Mouse (Mus musculus): ENCODE measurements at regions not wholly inside any gene's neighbourhood (a gene's known extent, or its start where the extent isn't known, plus 50 kb on each side); places are given as distances from the start of the nearest gene placed in this dataset.

GRCm38 (mm10) chr16:18686044-18686761 lies 56.4 kb upstream of the Sept5 start:
- TF ChIP-seq GATA1 (IDR thresholded peaks at IDR 0.05; ENCODE audit: borderline replicate concordance, low read length) (no peak), FLI1 (IDR thresholded peaks at IDR 0.05; ENCODE audit: low read length) (no peak)

Measured in megakaryocyte, embryonic 14.5 days (primary cell).